Mouse (Mus musculus): ENCODE results near the gene Rpl3l.

DNA sequence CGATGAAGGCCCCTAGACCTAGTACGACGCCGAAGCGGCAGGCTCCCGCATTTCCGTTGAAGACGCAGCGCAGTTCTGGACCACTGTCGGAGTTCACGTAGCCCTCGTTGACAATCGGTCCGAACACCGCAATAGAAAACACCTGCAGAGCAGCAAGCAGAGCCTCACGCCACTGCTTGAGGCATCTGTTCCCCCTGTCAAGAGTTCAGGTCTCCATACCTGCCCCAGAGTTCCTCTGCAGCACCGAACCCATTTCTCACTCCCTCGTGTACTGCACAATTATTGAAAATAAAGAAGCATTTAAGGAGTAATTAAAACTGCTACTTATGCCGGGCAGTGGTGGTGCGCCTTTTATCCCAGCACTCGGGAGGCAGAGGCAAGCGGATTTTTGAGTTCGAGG is 40.0 kb upstream of the Rpl3l start:
- no peak for TF ChIP-seq CTCF (IDR thresholded peaks at IDR 0.05; ENCODE audit: borderline replicate concordance, insufficient read depth, low read length)
- no peak for TF ChIP-seq POLR2A (IDR thresholded peaks at IDR 0.05; ENCODE audit: low read depth, low read length)
